Mouse (Mus musculus) stomach, embryonic 14.5 days (tissue): Measurements from ENCODE around the gene Gm29049. TPM values are rescaled to one million over a fixed set of nuclear protein-coding genes. Genes with fewer than 3 reads are reported as not detected.
"Not testable (repeated sequence)": the region's sequence is repeated elsewhere in the genome, so short reads cannot be mapped to it uniquely, and the experiment has no call there.

Experiments
- ATAC-seq: fragments of 200-750 bp; cut with Nextera tagmentation; 2 replicates; pipeline ENCODE4 v1.8.0; 2017; ENCODE audit warnings: low read depth, moderate TSS enrichment; ENCODE audit not compliant: insufficient number of reproducible peaks, insufficient read depth, low FRiP score
- H3K27ac ChIP-seq: fragments of 300-500 bp; sonication (generic); 2 replicates; pipeline ENCODE4 v1.5.1; 2014; ENCODE audit warnings: mild to moderate bottlenecking, low read length, moderate library complexity, mixed read lengths
- H3K27me3 ChIP-seq: fragments of 300-500 bp; sonication (generic); 2 replicates; pipeline ENCODE4 v1.6.1; 2014; ENCODE audit warnings: low read length, control low read depth, mixed read lengths; ENCODE audit not compliant: control insufficient read depth, insufficient read depth
- H3K36me3 ChIP-seq: fragments of 300-500 bp; sonication (generic); 2 replicates; pipeline ENCODE4 v1.6.1; 2014; ENCODE audit warnings: mild to moderate bottlenecking, control low read depth, low read length, moderate library complexity, mixed read lengths; ENCODE audit not compliant: control insufficient read depth, insufficient read depth
- H3K4me1 ChIP-seq: fragments of 300-500 bp; sonication (generic); 2 replicates; pipeline ENCODE4 v1.6.1; 2014; ENCODE audit warnings: low read length, control low read depth, mixed read lengths; ENCODE audit not compliant: control insufficient read depth, insufficient read depth
- H3K4me2 ChIP-seq: fragments of 300-500 bp; sonication (generic); replicated peaks from 2 replicates; pipeline ENCODE4 v1.6.1; 2014; ENCODE audit warnings: low read depth, low read length, control low read depth
- H3K4me3 ChIP-seq: fragments of 300-500 bp; sonication (generic); 2 replicates; pipeline ENCODE4 v1.5.1; 2014; ENCODE audit warnings: low read depth, low read length, control low read depth
- H3K9ac ChIP-seq: fragments of 300-500 bp; sonication (generic); replicated peaks from 2 replicates; pipeline ENCODE4 v1.6.1; 2014; ENCODE audit warnings: low read depth, mild to moderate bottlenecking, control low read depth, low read length, moderate library complexity, mixed read lengths
- H3K9me3 ChIP-seq: fragments of 300-500 bp; sonication (generic); 2 replicates; pipeline ENCODE4 v1.6.1; 2016; ENCODE audit warnings: low read depth, low read length, control low read depth; ENCODE audit not compliant: control insufficient read depth
- WGBS: fragments of 180-500 bp; shearing (Covaris S2); extraction: QIAGEN DNeasy Blood & Tissue Kit; methylation state at CpG from one replicate; pipeline ENCODE4 v1.1.7; 2014; 5-methylcytosine and 5-hydroxymethylcytosine counted together
- polyA plus RNA-seq: library from polyadenylated mRNA; unstranded; fragments of >200 nt; fragmentation: Nextera tagmentation; extraction: Ambion mirVana; gene quantifications from 2 replicates; pipeline ENCODE4 v1.2.1, GENCODE M21; 2014

Gm29049 gene
- not detected in 2 replicates for polyA plus RNA-seq

GRCm38 (mm10) chrY:7997068-7997467, at the start of gene Gm29049:
Gene Gm29049, minus strand, starts transcription at chrY:7997168.
- H3K27ac ChIP-seq, H3K36me3 ChIP-seq, H3K4me3 ChIP-seq, H3K9me3 ChIP-seq, H3K27me3 ChIP-seq, H3K4me2 ChIP-seq, H3K9ac ChIP-seq, ATAC-seq, H3K4me1 ChIP-seq: not testable (repeated sequence)
- 40% methylated on average over 2 of the region's 3 CpGs for WGBS

Other genes starting within 250 kb of the Gm29049 start
- gene Gm20825, start 74.3 kb upstream of the Gm29049 start, polyA plus RNA-seq: not detected in 2 replicates